8 mouse cellular contexts compared by ENCODE assay signal in genomic region chr19:8928689-8929223, GRCm38 (mm10). TPM values are rescaled to one million over a fixed set of nuclear protein-coding genes. Genes with fewer than 3 reads are reported as not detected.
DNase-seq lines count a peak whose midpoint lies in the region; ATAC-seq lines count a peak whose summit lies in the region.

No protein-coding gene starts in this region.

- H3K4me2 ChIP-seq in lung, embryonic 15.5 days, result peak overlapping the region; percentile 67
- H3K4me2 ChIP-seq in hindbrain, embryonic 16.5 days (ENCODE audit: low read length), result peak overlapping the region; percentile 72
- H3K4me2 ChIP-seq in midbrain, embryonic 16.5 days (ENCODE audit: low read length), result peak overlapping the region; percentile 81

- H3K27ac ChIP-seq in lung, embryonic 15.5 days, result peak overlapping the region; percentile 92
- H3K27ac ChIP-seq in hindbrain, embryonic 16.5 days (ENCODE audit: low read depth, low read length), result no peak overlapping the region
- H3K27ac ChIP-seq in midbrain, embryonic 16.5 days (ENCODE audit: low read length), result no peak overlapping the region

- ATAC-seq in lung, embryonic 15.5 days (ENCODE audit: borderline replicate concordance, extremely low read depth, low FRiP score, low TSS enrichment), result peak; percentile 7; the same call in 1 of the 2 replicates
- peak; percentile 40 for ATAC-seq in hindbrain, embryonic 16.5 days
- peak; percentile 6; the same call in 1 of the 2 replicates for ATAC-seq in midbrain, embryonic 16.5 days

- H3K4me1 ChIP-seq in lung, embryonic 15.5 days, result peaks cover 15% of the 10 kb centered on the region
- H3K4me1 ChIP-seq in hindbrain, embryonic 16.5 days (ENCODE audit: control insufficient read depth, insufficient read depth, low read depth, low read length), result peaks cover 8% of the 10 kb centered on the region
- H3K4me1 ChIP-seq in midbrain, embryonic 16.5 days (ENCODE audit: control insufficient read depth, insufficient read depth, low read length), result peaks cover 7% of the 10 kb centered on the region; the same call in 1 of the 2 replicates

- H3K9ac ChIP-seq in lung, embryonic 15.5 days, result peak overlapping the region; percentile 70; the same call in 1 of the 2 replicates
- H3K9ac ChIP-seq in hindbrain, embryonic 16.5 days (ENCODE audit: low read depth, low read length), result peak overlapping the region; percentile 73
- no peak overlapping the region for H3K9ac ChIP-seq in midbrain, embryonic 16.5 days (ENCODE audit: low read depth, low read length)

- peaks cover 26% of the 10 kb centered on the region; the same call in 1 of the 2 replicates for H3K36me3 ChIP-seq in lung, embryonic 15.5 days
- H3K36me3 ChIP-seq in hindbrain, embryonic 16.5 days (ENCODE audit: control insufficient read depth, insufficient read depth, low read length), result peaks cover 14% of the 10 kb centered on the region
- H3K36me3 ChIP-seq in midbrain, embryonic 16.5 days (ENCODE audit: control insufficient read depth, insufficient read depth, low read length), result peaks cover 12% of the 10 kb centered on the region

- WGBS in lung, embryonic 15.5 days, result 24% methylated on average over 16 of the region's 16 CpGs
- WGBS in hindbrain, embryonic 16.5 days, result 16% methylated on average over 16 of the region's 16 CpGs
- 14% methylated on average over 16 of the region's 16 CpGs for WGBS in midbrain, embryonic 16.5 days

- peak overlapping the region; percentile 79 for H3K4me3 ChIP-seq in lung, embryonic 15.5 days
- peak overlapping the region; percentile 57 for H3K4me3 ChIP-seq in hindbrain, embryonic 16.5 days (ENCODE audit: low read length)
- H3K4me3 ChIP-seq in midbrain, embryonic 16.5 days (ENCODE audit: low read depth, low read length), result peak overlapping the region; percentile 47

- peak; percentile 36 to 41 for DNase-seq in adrenal gland, adult 18-20 months (ENCODE audit: low spot score in 2 of 2)
- DNase-seq in adrenal gland, adult (ENCODE audit: inconsistent age in 2 of 2, low spot score in 1 of 2), result no peak
- DNase-seq in lung, postnatal 14 days, result no peak
- no peak for DNase-seq in natural killer cell, adult 2 months (ENCODE audit: low spot score in 2 of 2)
- no peak for DNase-seq in right cerebral cortex, postnatal 10 days (ENCODE audit: low spot score in 2 of 2)

- no peaks in the 10 kb centered on the region for H3K27me3 ChIP-seq in lung, embryonic 15.5 days
- 0 out of 2 replicates have a peak, but pooled peaks cover 2% of the 10 kb centered on the region for H3K27me3 ChIP-seq in hindbrain, embryonic 16.5 days (replicated peaks; ENCODE audit: control insufficient read depth, insufficient read depth, low read length)
- H3K27me3 ChIP-seq in midbrain, embryonic 16.5 days (ENCODE audit: control insufficient read depth, insufficient read depth, low read depth, low read length), result no peaks in the 10 kb centered on the region

- no peaks in the 10 kb centered on the region for H3K9me3 ChIP-seq in lung, embryonic 15.5 days
- H3K9me3 ChIP-seq in hindbrain, embryonic 16.5 days (ENCODE audit: control insufficient read depth, low read length), result no peaks in the 10 kb centered on the region
- no peaks in the 10 kb centered on the region for H3K9me3 ChIP-seq in midbrain, embryonic 16.5 days (replicated peaks; ENCODE audit: control insufficient read depth, low read length, poor library complexity, severe bottlenecking)

RNA-seq across cellular contexts. Expression of gene Rom1, which starts 0.4 kb away (rescaled TPM):
- 10 to 100 TPM; 29.8 to 49.2 TPM for total RNA-seq in adrenal gland, adult 18-20 months (2021)
- 2.7 and 2.8 TPM in 2 replicates for polyA plus RNA-seq in lung, embryonic 15.5 days (2015; fragmentation: Nextera tagmentation; extraction: Ambion mirVana)
- polyA plus RNA-seq in hindbrain, embryonic 16.5 days (2015; fragmentation: Nextera tagmentation; extraction: Ambion mirVana), result 2.9 and 3.0 TPM in 2 replicates
- 1.4 and 2.2 TPM in 2 replicates for polyA plus RNA-seq in midbrain, embryonic 16.5 days (2015; fragmentation: Nextera tagmentation; extraction: Ambion mirVana)

RNA-seq across cellular contexts. Expression of gene Eml3, which starts 0.6 kb away (rescaled TPM):
- total RNA-seq in adrenal gland, adult 18-20 months (2021), result 10 to 100 TPM; 41.5 to 59.5 TPM
- polyA plus RNA-seq in lung, embryonic 15.5 days (2015; fragmentation: Nextera tagmentation; extraction: Ambion mirVana), result 30.8 and 35.6 TPM in 2 replicates
- 10.3 and 11.3 TPM in 2 replicates for polyA plus RNA-seq in hindbrain, embryonic 16.5 days (2015; fragmentation: Nextera tagmentation; extraction: Ambion mirVana)
- polyA plus RNA-seq in midbrain, embryonic 16.5 days (2015; fragmentation: Nextera tagmentation; extraction: Ambion mirVana), result 8.6 and 9.1 TPM in 2 replicates

RNA-seq across cellular contexts. Expression of gene B3gat3, which starts 8.6 kb away (rescaled TPM):
- total RNA-seq in adrenal gland, adult 18-20 months (2021), result 10 to 100 TPM; 60.5 to 65.7 TPM
- 43.1 and 46.1 TPM in 2 replicates for polyA plus RNA-seq in lung, embryonic 15.5 days (2015; fragmentation: Nextera tagmentation; extraction: Ambion mirVana)
- 98.3 and 99.5 TPM in 2 replicates for polyA plus RNA-seq in hindbrain, embryonic 16.5 days (2015; fragmentation: Nextera tagmentation; extraction: Ambion mirVana)
- 87.8 and 95.7 TPM in 2 replicates for polyA plus RNA-seq in midbrain, embryonic 16.5 days (2015; fragmentation: Nextera tagmentation; extraction: Ambion mirVana)

RNA-seq across cellular contexts. Expression of gene Mta2, which starts 12.9 kb away (rescaled TPM):
- 10 to 100 TPM; 81.1 to 89.8 TPM for total RNA-seq in adrenal gland, adult 18-20 months (2021)
- 165 and 173 TPM in 2 replicates for polyA plus RNA-seq in lung, embryonic 15.5 days (2015; fragmentation: Nextera tagmentation; extraction: Ambion mirVana)
- 91.3 and 103 TPM in 2 replicates for polyA plus RNA-seq in hindbrain, embryonic 16.5 days (2015; fragmentation: Nextera tagmentation; extraction: Ambion mirVana)
- 108 and 121 TPM in 2 replicates for polyA plus RNA-seq in midbrain, embryonic 16.5 days (2015; fragmentation: Nextera tagmentation; extraction: Ambion mirVana)

RNA-seq across cellular contexts. Expression of gene Tut1, which starts 24.9 kb away (rescaled TPM):
- total RNA-seq in adrenal gland, adult 18-20 months (2021), result 10 to 100 TPM; 23.1 to 26.1 TPM
- 28.4 and 29.7 TPM in 2 replicates for polyA plus RNA-seq in lung, embryonic 15.5 days (2015; fragmentation: Nextera tagmentation; extraction: Ambion mirVana)
- 23.9 and 26.3 TPM in 2 replicates for polyA plus RNA-seq in hindbrain, embryonic 16.5 days (2015; fragmentation: Nextera tagmentation; extraction: Ambion mirVana)
- polyA plus RNA-seq in midbrain, embryonic 16.5 days (2015; fragmentation: Nextera tagmentation; extraction: Ambion mirVana), result 25.6 and 26.2 TPM in 2 replicates

Comparison
In these comparisons a context has a peak if more than half of its experiments do, and no peak if none do; other contexts are left out.
1. DNase-seq: peak in adrenal gland, adult 18-20 months (2 of 2); none in adrenal gland, adult (0 of 2), lung, postnatal 14 days (single experiment), natural killer cell, adult 2 months (0 of 2) and right cerebral cortex, postnatal 10 days (0 of 2).
2. Peak in every context shown above with its lines, with median percentiles within 50 percentile points of each other: ATAC-seq, H3K4me2 ChIP-seq and H3K4me3 ChIP-seq.